Mouse (Mus musculus) adrenal gland, adult 8-10 months (tissue): Measurements from ENCODE around the gene Ppp1r9a. TPM values are rescaled to one million over a fixed set of nuclear protein-coding genes. Genes with fewer than 3 reads are reported as not detected.
A peak's percentile ranks its signal among the peaks of the same experiment; 100 is the strongest.

Experiments
- DNase-seq: peaks from one replicate; pipeline ENCODE4 v3.0.0; 2022
- total RNA-seq, 4 experiments: library from RNA; stranded (reverse); gene quantifications; 2 replicates each; pipeline ENCODE4 v1.2.4; 2022

The Ppp1r9a gene
- total RNA-seq, 4 experiments from 2014 or later, result 51.4 to 80.7 (median 59.5) TPM

- no peak for DNase-seq
Measured at GRCm38 (mm10) chr6:5052309-5052708, 149.6 kb downstream of the Ppp1r9a start.

GRCm38 (mm10) chr6:5054446-5055095, 151.9 kb downstream of the Ppp1r9a start:
- DNase-seq, result no peak

- DNase-seq, result no peak
Measured at GRCm38 (mm10) chr6:5074736-5075135, 172.0 kb downstream of the Ppp1r9a start.

GRCm38 (mm10) chr6:5075680-5076079, 173.0 kb downstream of the Ppp1r9a start:
- no peak for DNase-seq

- no peak for DNase-seq
Measured at GRCm38 (mm10) chr6:5078009-5078408, 175.3 kb downstream of the Ppp1r9a start.

GRCm38 (mm10) chr6:5079108-5079507, 176.4 kb downstream of the Ppp1r9a start:
- DNase-seq, result no peak

GRCm38 (mm10) chr6:5080094-5080493, 177.4 kb downstream of the Ppp1r9a start:
- no peak for DNase-seq

GRCm38 (mm10) chr6:5080496-5080895, 177.8 kb downstream of the Ppp1r9a start:
- no peak for DNase-seq

GRCm38 (mm10) chr6:5081099-5081498, 178.4 kb downstream of the Ppp1r9a start:
- no peak for DNase-seq

GRCm38 (mm10) chr6:5082144-5082543, 179.4 kb downstream of the Ppp1r9a start:
- DNase-seq, result no peak

GRCm38 (mm10) chr6:5082740-5083139, 180.0 kb downstream of the Ppp1r9a start:
- no peak for DNase-seq

GRCm38 (mm10) chr6:5083957-5084356, 181.2 kb downstream of the Ppp1r9a start:
- DNase-seq, result no peak

- no peak for DNase-seq
Measured at GRCm38 (mm10) chr6:5091873-5092272, 189.2 kb downstream of the Ppp1r9a start.

GRCm38 (mm10) chr6:5092795-5093194, 190.1 kb downstream of the Ppp1r9a start:
- DNase-seq, result no peak

GRCm38 (mm10) chr6:5093516-5093915, 190.8 kb downstream of the Ppp1r9a start:
- peak; percentile 52 for DNase-seq

GRCm38 (mm10) chr6:5095365-5095973, 192.8 kb downstream of the Ppp1r9a start:
- no peak for DNase-seq

- no peak for DNase-seq
Measured at GRCm38 (mm10) chr6:5097309-5097708, 194.6 kb downstream of the Ppp1r9a start.

GRCm38 (mm10) chr6:5099282-5099681, 196.6 kb downstream of the Ppp1r9a start:
- DNase-seq, result no peak

- no peak for DNase-seq
Measured at GRCm38 (mm10) chr6:5099842-5100241, 197.1 kb downstream of the Ppp1r9a start.

GRCm38 (mm10) chr6:5100347-5100746, 197.6 kb downstream of the Ppp1r9a start:
- no peak for DNase-seq

- no peak for DNase-seq
Measured at GRCm38 (mm10) chr6:5102741-5103140, 200.0 kb downstream of the Ppp1r9a start.

GRCm38 (mm10) chr6:5103769-5104168, 201.1 kb downstream of the Ppp1r9a start:
- no peak for DNase-seq

GRCm38 (mm10) chr6:5104238-5104637, 201.5 kb downstream of the Ppp1r9a start:
- no peak for DNase-seq

- DNase-seq, result no peak
Measured at GRCm38 (mm10) chr6:5108494-5108893, 205.8 kb downstream of the Ppp1r9a start.
